18 mouse cellular contexts compared by ENCODE assay signal in the genomic region with DNA sequence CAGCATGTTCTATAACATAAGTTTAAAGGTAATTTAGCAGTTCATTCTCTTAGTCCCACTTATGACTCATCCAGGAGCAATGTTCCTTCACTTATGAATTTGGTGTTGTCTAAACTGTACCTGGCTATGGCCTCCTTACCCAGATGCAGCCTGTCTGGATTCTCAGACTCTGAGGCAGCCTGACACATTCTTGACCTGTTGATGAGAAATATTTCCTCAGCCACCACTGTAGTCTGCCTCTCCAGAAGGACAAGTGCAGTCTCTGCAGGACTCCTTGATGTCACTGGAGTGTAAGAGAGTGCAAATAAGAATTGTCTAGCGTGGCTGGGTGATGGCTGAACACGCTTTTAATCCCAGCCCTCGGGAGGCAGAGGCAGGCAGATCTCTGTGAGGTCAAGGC.
"Had no signal": no experiment of that assay in that cellular context is flagged by ENCODE, and none has a peak within 500 bp of the region (broad histone marks: within the 10 kb centered on the region; RNA-seq: fewer than 3 reads in every experiment).

No protein-coding gene starts in this region.

- H3K4me2 ChIP-seq: lung, embryonic 14.5 days; midbrain, embryonic 12.5 days; neural tube, embryonic 13.5 days; neural tube, embryonic 15.5 days had no signal

- H3K9me3 ChIP-seq: midbrain, embryonic 10.5 days; midbrain, embryonic 12.5 days; neural tube, embryonic 13.5 days; neural tube, embryonic 15.5 days had no signal

- H3K27ac ChIP-seq: midbrain, embryonic 10.5 days; midbrain, embryonic 12.5 days; neural tube, embryonic 13.5 days; neural tube, embryonic 15.5 days had no signal

- H3K9ac ChIP-seq: lung, embryonic 14.5 days; midbrain, embryonic 12.5 days; neural tube, embryonic 13.5 days; neural tube, embryonic 15.5 days had no signal

- H3K4me3 ChIP-seq: midbrain, embryonic 10.5 days; midbrain, embryonic 12.5 days; myocyte; neural tube, embryonic 13.5 days; neural tube, embryonic 15.5 days had no signal

- H3K36me3 ChIP-seq: midbrain, embryonic 10.5 days; midbrain, embryonic 12.5 days; neural tube, embryonic 13.5 days; neural tube, embryonic 15.5 days had no signal

- DNase-seq: lung, embryonic 14.5 days; lung, postnatal 14 days; lung, postnatal 4 days; midbrain, embryonic 14.5 days; retina, postnatal 1 day; right cerebral cortex, adult 18-20 months; right cerebral cortex, postnatal 25 days; right cerebral cortex, postnatal 4 days; spleen, adult 18-20 months; thymus, adult 18-20 months; thymus, postnatal 14 days; thymus, postnatal 36 days had no signal

- H3K27me3 ChIP-seq: midbrain, embryonic 12.5 days; neural tube, embryonic 13.5 days; neural tube, embryonic 15.5 days had no signal

- H3K4me1 ChIP-seq: midbrain, embryonic 10.5 days; midbrain, embryonic 12.5 days; neural tube, embryonic 13.5 days; neural tube, embryonic 15.5 days had no signal

- ATAC-seq: midbrain, embryonic 16.5 days had no signal
